In genomic region chr19:57197043-57197817, GRCm38 (mm10) we compare ENCODE assay signal across 8 mouse cellular contexts.
DNase-seq lines count a peak whose midpoint lies in the region; ATAC-seq lines count a peak whose summit lies in the region.

No protein-coding gene starts in this region.

- H3K27ac ChIP-seq in intestine, embryonic 14.5 days (ENCODE audit: low read depth), result 0 out of 2 replicates have a peak overlapping the region, but pooled peaks have one; percentile 19
- no peak overlapping the region for H3K27ac ChIP-seq in limb, embryonic 12.5 days
- peak overlapping the region; percentile 67 for H3K27ac ChIP-seq in midbrain, embryonic 14.5 days (replicated peaks; ENCODE audit: low read depth, low read length)
- H3K27ac ChIP-seq in stomach, embryonic 14.5 days (ENCODE audit: low read length), result peak overlapping the region; percentile 75

- H3K36me3 ChIP-seq in intestine, embryonic 14.5 days (ENCODE audit: control insufficient read depth, insufficient read depth, low read length), result no peaks in the 10 kb centered on the region
- H3K36me3 ChIP-seq in limb, embryonic 12.5 days, result no peaks in the 10 kb centered on the region
- H3K36me3 ChIP-seq in midbrain, embryonic 14.5 days (ENCODE audit: control insufficient read depth, insufficient read depth, low read length), result no peaks in the 10 kb centered on the region
- no peaks in the 10 kb centered on the region for H3K36me3 ChIP-seq in stomach, embryonic 14.5 days (ENCODE audit: control insufficient read depth, insufficient read depth, low read length)

- DNase-seq in frontal cortex, postnatal 10 days (ENCODE audit: low spot score in 2 of 2), result peak; percentile 18 to 50
- DNase-seq in frontal cortex, postnatal 14 days (ENCODE audit: low spot score in 2 of 2), result no peak
- peak; percentile 74 for DNase-seq in cerebellum, postnatal 36 days
- peak; percentile 83 for DNase-seq in gastrocnemius, postnatal 25 days
- peak; percentile 84 for DNase-seq in intestine, embryonic 14.5 days (ENCODE audit: low spot score)
- DNase-seq in midbrain, embryonic 14.5 days, result peak; percentile 73

- peak; percentile 66; the same call in 1 of the 2 replicates for ATAC-seq in intestine, embryonic 14.5 days (replicated peaks; ENCODE audit: low FRiP score, low TSS enrichment, low read depth)
- ATAC-seq in limb, embryonic 12.5 days (ENCODE audit: insufficient number of reproducible peaks, insufficient read depth, low FRiP score, low TSS enrichment, low read depth), result peak; percentile 38; the same call in 1 of the 2 replicates
- ATAC-seq in midbrain, embryonic 14.5 days (ENCODE audit: low FRiP score, low TSS enrichment), result peak; percentile 62
- ATAC-seq in stomach, embryonic 14.5 days (ENCODE audit: insufficient number of reproducible peaks, insufficient read depth, low FRiP score, low read depth), result peak; percentile 73

- H3K9ac ChIP-seq in intestine, embryonic 14.5 days (ENCODE audit: low read length), result peak overlapping the region; percentile 3
- peak overlapping the region; percentile 47 for H3K9ac ChIP-seq in limb, embryonic 12.5 days (replicated peaks)
- H3K9ac ChIP-seq in midbrain, embryonic 14.5 days (replicated peaks; ENCODE audit: low read length), result peak overlapping the region; percentile 53
- peak overlapping the region; percentile 33; the same call in 1 of the 2 replicates for H3K9ac ChIP-seq in stomach, embryonic 14.5 days (replicated peaks; ENCODE audit: low read depth, low read length)

- H3K9me3 ChIP-seq in intestine, embryonic 14.5 days (ENCODE audit: control insufficient read depth, low read length), result no peaks in the 10 kb centered on the region
- no peaks in the 10 kb centered on the region for H3K9me3 ChIP-seq in limb, embryonic 12.5 days
- H3K9me3 ChIP-seq in midbrain, embryonic 14.5 days (ENCODE audit: control insufficient read depth, low read length), result no peaks in the 10 kb centered on the region
- no peaks in the 10 kb centered on the region for H3K9me3 ChIP-seq in stomach, embryonic 14.5 days (ENCODE audit: control insufficient read depth, low read depth, low read length)

- WGBS in intestine, embryonic 14.5 days, result 3% methylated on average over 37 of the region's 37 CpGs
- WGBS in limb, embryonic 12.5 days, result 4% methylated on average over 37 of the region's 37 CpGs
- 1% methylated on average over 37 of the region's 37 CpGs for WGBS in midbrain, embryonic 14.5 days
- 2% methylated on average over 37 of the region's 37 CpGs for WGBS in stomach, embryonic 14.5 days

- peak overlapping the region; percentile 33 for H3K4me3 ChIP-seq in intestine, embryonic 14.5 days (ENCODE audit: low read depth, low read length)
- peak overlapping the region; percentile 47 for H3K4me3 ChIP-seq in limb, embryonic 12.5 days (replicated peaks)
- peak overlapping the region; percentile 39 for H3K4me3 ChIP-seq in midbrain, embryonic 14.5 days (replicated peaks; ENCODE audit: low read depth, low read length)
- H3K4me3 ChIP-seq in stomach, embryonic 14.5 days (ENCODE audit: low read depth, low read length), result peak overlapping the region; percentile 37

- H3K4me1 ChIP-seq in intestine, embryonic 14.5 days (replicated peaks; ENCODE audit: control insufficient read depth, insufficient read depth, low read length), result peaks cover 44% of the 10 kb centered on the region
- peaks cover 43% of the 10 kb centered on the region for H3K4me1 ChIP-seq in limb, embryonic 12.5 days (replicated peaks)
- H3K4me1 ChIP-seq in midbrain, embryonic 14.5 days (ENCODE audit: control insufficient read depth, insufficient read depth, low read length), result peaks cover 29% of the 10 kb centered on the region
- H3K4me1 ChIP-seq in stomach, embryonic 14.5 days (ENCODE audit: control insufficient read depth, insufficient read depth, low read length), result peaks cover 29% of the 10 kb centered on the region

- H3K4me2 ChIP-seq in intestine, embryonic 14.5 days (ENCODE audit: low read length), result peak overlapping the region; percentile 55
- peak overlapping the region; percentile 89 for H3K4me2 ChIP-seq in limb, embryonic 12.5 days
- H3K4me2 ChIP-seq in midbrain, embryonic 14.5 days (ENCODE audit: low read length), result peak overlapping the region; percentile 81
- H3K4me2 ChIP-seq in stomach, embryonic 14.5 days (replicated peaks; ENCODE audit: low read depth, low read length), result peak overlapping the region; percentile 90

- no peaks in the 10 kb centered on the region for H3K27me3 ChIP-seq in intestine, embryonic 14.5 days (replicated peaks; ENCODE audit: control insufficient read depth, insufficient read depth, low read length)
- H3K27me3 ChIP-seq in limb, embryonic 12.5 days, result peaks cover 56% of the 10 kb centered on the region
- H3K27me3 ChIP-seq in midbrain, embryonic 14.5 days (ENCODE audit: control insufficient read depth, insufficient read depth, low read length), result no peaks in the 10 kb centered on the region; the same call in 1 of the 2 replicates
- no peaks in the 10 kb centered on the region for H3K27me3 ChIP-seq in stomach, embryonic 14.5 days (ENCODE audit: control insufficient read depth, insufficient read depth, low read length)

Comparison
In these comparisons a context has a peak if more than half of its experiments do, and no peak if none do; other contexts are left out.
1. DNase-seq: peak in frontal cortex, postnatal 10 days (2 of 2), cerebellum, postnatal 36 days (2 of 2), gastrocnemius, postnatal 25 days (single experiment), intestine, embryonic 14.5 days (single experiment) and midbrain, embryonic 14.5 days (single experiment); none in frontal cortex, postnatal 14 days (0 of 2).
2. H3K9ac ChIP-seq: peak in every context shown above with its lines; median percentile 53 in midbrain, embryonic 14.5 days; 47 in limb, embryonic 12.5 days; 33 in stomach, embryonic 14.5 days; 3 in intestine, embryonic 14.5 days.
3. Peak in every context shown above with its lines, with median percentiles within 50 percentile points of each other: ATAC-seq, H3K4me2 ChIP-seq and H3K4me3 ChIP-seq.